Mouse (Mus musculus) adrenal gland, postnatal 36 days (tissue): ENCODE data around the gene Cyp4f14. TPM values are rescaled to one million over a fixed set of nuclear protein-coding genes. Genes with fewer than 3 reads are reported as not detected.
"Not testable (repeated sequence)": the region's sequence is repeated elsewhere in the genome, so short reads cannot be mapped to it uniquely, and the experiment has no call there.

Source experiments
- DNase-seq, 2 experiments: peaks; one replicate each; pipeline ENCODE4 v3.0.0; 2021; ENCODE audit warnings: mixed read lengths in 1 of 2
- total RNA-seq, 2 experiments: library from RNA; stranded (reverse); gene quantifications; 2 replicates each; pipeline ENCODE4 v1.2.3; 2021

The Cyp4f14 gene
- total RNA-seq, 2 experiments from 2014 or later: 7.3 to 10.1 TPM

GRCm38 (mm10) chr17:32893901-32894300, 23.2 kb downstream of the Cyp4f14 start:
- no peak for DNase-seq

- peak; percentile 87 to 88 for DNase-seq
Observed at GRCm38 (mm10) chr17:32891239-32892180, 25.6 kb downstream of the Cyp4f14 start, which contains the start of gene Zfp870. Zfp870 (minus strand) TSS chr17:32891642.

- DNase-seq: no peak
Observed at GRCm38 (mm10) chr17:32890852-32891238, 26.3 kb downstream of the Cyp4f14 start.

GRCm38 (mm10) chr17:32889611-32890010, 27.5 kb downstream of the Cyp4f14 start:
- DNase-seq: peak; percentile 10 to 22

GRCm38 (mm10) chr17:32880320-32881218, 36.6 kb downstream of the Cyp4f14 start:
- no peak for DNase-seq

- DNase-seq: no peak
Observed at GRCm38 (mm10) chr17:32878773-32879172, 38.4 kb downstream of the Cyp4f14 start.

GRCm38 (mm10) chr17:32877471-32878171, 39.5 kb downstream of the Cyp4f14 start:
- DNase-seq: no peak

GRCm38 (mm10) chr17:32872696-32873095, 44.4 kb downstream of the Cyp4f14 start:
- peak; percentile 13 to 48 for DNase-seq

GRCm38 (mm10) chr17:32872091-32872490, 45.1 kb downstream of the Cyp4f14 start:
- DNase-seq: no peak

GRCm38 (mm10) chr17:32871483-32871882, 45.7 kb downstream of the Cyp4f14 start:
- DNase-seq: no peak

GRCm38 (mm10) chr17:32867266-32867665, 49.9 kb downstream of the Cyp4f14 start:
- not testable (repeated sequence) for DNase-seq

GRCm38 (mm10) chr17:32856713-32857112, 60.4 kb downstream of the Cyp4f14 start:
- DNase-seq: not testable (repeated sequence)

Other genes starting within 250 kb of the Cyp4f14 start
- 1 to 10 TPM; 1.3 to 4.0 TPM for gene Cyp4f15, start 231.7 kb downstream of the Cyp4f14 start, total RNA-seq
- 10 to 100 TPM; 47.9 to 52.5 TPM for gene Zfp871, start 129.1 kb downstream of the Cyp4f14 start, total RNA-seq
- gene Zfp811, start 107.4 kb downstream of the Cyp4f14 start, total RNA-seq: under 1 TPM; 0.59 to 0.76 TPM
- gene Zfp799, start 87.1 kb downstream of the Cyp4f14 start, total RNA-seq: 10 to 100 TPM; 11.4 to 12.1 TPM
- gene Zfp870, start 25.7 kb downstream of the Cyp4f14 start, total RNA-seq: 10 to 100 TPM in 1 of 2 experiments, 1 to 10 TPM in 1; 9.9 to 10.5 TPM
- 10 to 100 TPM; 58.3 to 67.2 TPM for gene Cyp4f13, start 30.1 kb upstream of the Cyp4f14 start, total RNA-seq
- gene Zfp472, start 48.5 kb upstream of the Cyp4f14 start, total RNA-seq: 1 to 10 TPM; 4.5 to 6.6 TPM
- gene Zfp952, start 75.8 kb upstream of the Cyp4f14 start, total RNA-seq: 10 to 100 TPM in 1 of 2 experiments, 1 to 10 TPM in 1; 9.6 to 10.7 TPM
- gene Zfp763, start 116.1 kb upstream of the Cyp4f14 start, total RNA-seq: 1 to 10 TPM; 5.8 to 5.9 TPM
- not detected for gene 4921501E09Rik, start 150.7 kb upstream of the Cyp4f14 start, total RNA-seq
- gene Zfp563, start 172.0 kb upstream of the Cyp4f14 start, total RNA-seq: 1 to 10 TPM; 7.4 to 8.9 TPM
- not detected for gene Morc2b, start 222.3 kb upstream of the Cyp4f14 start, total RNA-seq